Comparison of ENCODE assay signal across 8 mouse cellular contexts in the genomic region with DNA sequence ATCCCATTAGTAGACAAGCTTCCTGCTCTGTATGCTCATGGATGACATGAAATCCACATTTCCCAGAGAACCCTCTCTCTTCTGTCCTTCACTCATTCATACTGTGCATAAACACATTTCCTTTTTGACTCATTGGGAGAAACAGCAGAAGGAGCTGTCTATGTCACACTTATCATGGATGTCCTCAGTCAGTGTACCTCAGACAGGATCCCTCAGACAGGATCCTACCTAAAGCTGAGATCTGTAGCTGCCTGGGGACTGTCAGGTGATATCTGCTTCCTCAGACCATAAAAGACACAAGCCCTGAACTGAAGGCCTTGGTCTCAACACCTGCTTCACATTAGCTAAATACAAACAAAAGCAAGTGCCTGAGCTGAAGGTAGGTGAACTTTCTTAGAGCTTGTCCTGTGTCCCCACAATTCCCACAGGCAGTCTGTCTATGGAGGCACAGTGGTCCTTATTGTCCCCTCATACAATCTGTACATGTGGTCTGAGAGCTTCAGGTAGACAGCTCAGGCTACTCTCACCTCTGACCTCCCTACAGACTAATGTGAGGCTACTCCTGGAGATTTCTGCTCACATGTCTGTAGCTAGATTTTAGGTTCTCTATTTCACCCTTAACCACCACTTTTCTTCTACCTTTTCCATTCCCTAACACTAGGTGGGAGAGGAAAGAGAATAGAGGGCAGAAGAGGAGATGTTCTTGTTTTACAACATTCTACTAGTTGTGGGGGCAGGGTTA. TPM values are rescaled to one million over a fixed set of nuclear protein-coding genes. Genes with fewer than 3 reads are reported as not detected.
DNase-seq lines count a peak whose midpoint lies in the region; ATAC-seq and TF ChIP-seq lines count a peak whose summit lies in the region.

No protein-coding gene starts in this region.

- peak; percentile 55 for ATAC-seq in embryonic facial prominence, embryonic 15.5 days (ENCODE audit: insufficient number of reproducible peaks, low FRiP score, low TSS enrichment, low read depth)
- ATAC-seq in limb, embryonic 15.5 days (ENCODE audit: insufficient number of reproducible peaks, low FRiP score, low TSS enrichment, low read depth) = peak; percentile 59
- ATAC-seq in stomach, postnatal 0 days (ENCODE audit: low FRiP score, low TSS enrichment) = peak; percentile 43; the same call in 1 of the 2 replicates

- no peaks in the 10 kb centered on the region for H3K4me1 ChIP-seq in embryonic facial prominence, embryonic 15.5 days
- H3K4me1 ChIP-seq in limb, embryonic 15.5 days = no peaks in the 10 kb centered on the region
- no peaks in the 10 kb centered on the region for H3K4me1 ChIP-seq in stomach, postnatal 0 days (replicated peaks; ENCODE audit: control insufficient read depth, insufficient read depth)

- intact Hi-C loops in gastrocnemius, postnatal 14 days (cut with DNase I; ENCODE audit: low total_unique reads) = no loop called here

- no peak for TF ChIP-seq CTCF in stomach, postnatal 0 days (IDR thresholded peaks at IDR 0.05; ENCODE audit: low read depth)

- peak; percentile 2 for DNase-seq in lung, postnatal 10 days
- DNase-seq in lung, postnatal 14 days = no peak
- DNase-seq in stomach, postnatal 0 days (ENCODE audit: low spot score) = no peak
- no peak for DNase-seq in adrenal gland, adult 8-10 months
- no peak for DNase-seq in gastrocnemius, postnatal 14 days
- no peak for DNase-seq in layer of hippocampus, adult 18-20 months (ENCODE audit: low spot score in 2 of 2)

- H3K4me2 ChIP-seq in embryonic facial prominence, embryonic 15.5 days (replicated peaks) = no peak overlapping the region
- no peak overlapping the region for H3K4me2 ChIP-seq in limb, embryonic 15.5 days
- H3K4me2 ChIP-seq in stomach, postnatal 0 days (replicated peaks; ENCODE audit: low read depth) = no peak overlapping the region

- no peak overlapping the region for H3K27ac ChIP-seq in embryonic facial prominence, embryonic 15.5 days (replicated peaks)
- H3K27ac ChIP-seq in limb, embryonic 15.5 days = no peak overlapping the region
- H3K27ac ChIP-seq in stomach, postnatal 0 days (replicated peaks) = no peak overlapping the region

- H3K27me3 ChIP-seq in embryonic facial prominence, embryonic 15.5 days = no peaks in the 10 kb centered on the region
- H3K27me3 ChIP-seq in limb, embryonic 15.5 days = no peaks in the 10 kb centered on the region
- H3K27me3 ChIP-seq in stomach, postnatal 0 days (ENCODE audit: control insufficient read depth, insufficient read depth, low read length) = no peaks in the 10 kb centered on the region

- H3K36me3 ChIP-seq in embryonic facial prominence, embryonic 15.5 days = no peaks in the 10 kb centered on the region
- H3K36me3 ChIP-seq in limb, embryonic 15.5 days = no peaks in the 10 kb centered on the region
- H3K36me3 ChIP-seq in stomach, postnatal 0 days (ENCODE audit: control insufficient read depth, insufficient read depth, low read length) = no peaks in the 10 kb centered on the region

- no peak overlapping the region for H3K9ac ChIP-seq in embryonic facial prominence, embryonic 15.5 days
- no peak overlapping the region for H3K9ac ChIP-seq in limb, embryonic 15.5 days
- no peak overlapping the region for H3K9ac ChIP-seq in stomach, postnatal 0 days (ENCODE audit: low read length)

- TF ChIP-seq EP300 in stomach, postnatal 0 days (optimal IDR thresholded peaks at IDR 0.05) = no peak

- H3K9me3 ChIP-seq in embryonic facial prominence, embryonic 15.5 days (replicated peaks) = no peaks in the 10 kb centered on the region
- no peaks in the 10 kb centered on the region for H3K9me3 ChIP-seq in limb, embryonic 15.5 days
- no peaks in the 10 kb centered on the region for H3K9me3 ChIP-seq in stomach, postnatal 0 days (ENCODE audit: control insufficient read depth, low read length)

- no peak overlapping the region for H3K4me3 ChIP-seq in embryonic facial prominence, embryonic 15.5 days (replicated peaks)
- H3K4me3 ChIP-seq in limb, embryonic 15.5 days = no peak overlapping the region
- no peak overlapping the region for H3K4me3 ChIP-seq in stomach, postnatal 0 days (ENCODE audit: low read depth, low read length)

RNA-seq across cellular contexts. Expression of gene 4931408C20Rik, which starts 1.1 kb away (rescaled TPM):
- not detected in 2 replicates for polyA plus RNA-seq in embryonic facial prominence, embryonic 15.5 days (2015; fragmentation: Nextera tagmentation; extraction: Ambion mirVana)
- polyA plus RNA-seq in limb, embryonic 15.5 days (2015; fragmentation: Nextera tagmentation; extraction: Ambion mirVana) = not detected in 2 replicates
- not detected in 2 replicates for polyA plus RNA-seq in stomach, postnatal 0 days (2015; fragmentation: Nextera tagmentation; extraction: Ambion mirVana)
- total RNA-seq in adrenal gland, adult 8-10 months (2022) = not detected
- not detected for total RNA-seq in gastrocnemius, postnatal 14 days (2021)
- not detected for total RNA-seq in layer of hippocampus, adult 18-20 months (2021)
